In genomic region chr1:136830992-136831391, GRCm38 (mm10) we compare ENCODE assay signal across 25 mouse cellular contexts.
A peak's percentile ranks its signal among the peaks of the same experiment; 100 is the strongest.
DNase-seq lines count a peak whose midpoint lies in the region; TF ChIP-seq lines count a peak whose summit lies in the region.
"Had no signal": no experiment of that assay in that cellular context is flagged by ENCODE, and none has a peak within 500 bp of the region (broad histone marks: within the 10 kb centered on the region; RNA-seq: fewer than 3 reads in every experiment).

No protein-coding gene starts in this region.

- no peak for TF ChIP-seq POLR2A in CH12.LX (IDR thresholded peaks at IDR 0.05; ENCODE audit: low read depth, low read length)

- H3K27ac ChIP-seq in CH12.LX (ENCODE audit: insufficient read depth, low read depth): no peak overlapping the region
- H3K27ac ChIP-seq: embryonic facial prominence, embryonic 12.5 days; embryonic facial prominence, embryonic 15.5 days; heart, embryonic 15.5 days; hindbrain, embryonic 12.5 days; hindbrain, embryonic 15.5 days; intestine, embryonic 15.5 days had no signal

- no peaks in the 10 kb centered on the region for H3K27me3 ChIP-seq in CH12.LX (replicated peaks)
- H3K27me3 ChIP-seq: embryonic facial prominence, embryonic 12.5 days; embryonic facial prominence, embryonic 15.5 days; heart, embryonic 12.5 days; heart, embryonic 15.5 days; hindbrain, embryonic 12.5 days; hindbrain, embryonic 15.5 days; intestine, embryonic 15.5 days; Patski had no signal

- no peak overlapping the region for H3K4me2 ChIP-seq in CH12.LX (ENCODE audit: insufficient read depth, low read depth, poor library complexity, severe bottlenecking)
- H3K4me2 ChIP-seq: embryonic facial prominence, embryonic 12.5 days; embryonic facial prominence, embryonic 15.5 days; heart, embryonic 12.5 days; heart, embryonic 15.5 days; hindbrain, embryonic 12.5 days; hindbrain, embryonic 15.5 days; intestine, embryonic 15.5 days had no signal

- no peak overlapping the region for H3K9ac ChIP-seq in CH12.LX (ENCODE audit: insufficient read depth, low read depth)
- H3K9ac ChIP-seq: embryonic facial prominence, embryonic 12.5 days; embryonic facial prominence, embryonic 15.5 days; forebrain, postnatal 0 days; heart, embryonic 12.5 days; heart, embryonic 15.5 days; hindbrain, embryonic 12.5 days; hindbrain, embryonic 15.5 days; intestine, embryonic 15.5 days had no signal

- in situ Hi-C loops in CH12.LX (cut with MboI; ENCODE audit: low pct_ligation_motif_present, low pct_unique_long_range_greater_than_20kb, low sequenced_read_pairs): no loop called here

- intact Hi-C loops in heart, postnatal 14 days (cut with DNase I): no loop called here

- no peak for TF ChIP-seq RAD21 in CH12.LX (IDR thresholded peaks at IDR 0.05; ENCODE audit: low read depth, low read length)

- dilution Hi-C loops in CH12.LX (cut with MboI; ENCODE audit: extremely low pct_ligation_motif_present, extremely low pct_unique_long_range_greater_than_20kb, low sequenced_read_pairs): no loop called here

- TF ChIP-seq EP300 in CH12.LX (IDR thresholded peaks at IDR 0.05; ENCODE audit: low read length): peak; percentile 75

- peaks cover 7% of the 10 kb centered on the region for H3K9me3 ChIP-seq in CH12.LX (replicated peaks; ENCODE audit: low read length)
- H3K9me3 ChIP-seq: embryonic facial prominence, embryonic 12.5 days; embryonic facial prominence, embryonic 15.5 days; heart, embryonic 15.5 days; hindbrain, embryonic 12.5 days; hindbrain, embryonic 15.5 days; intestine, embryonic 15.5 days had no signal

- no peak for TF ChIP-seq CTCF in CH12.LX (conservative IDR thresholded peaks at IDR 0.05 in 1 of 2, IDR thresholded peaks at IDR 0.05 in 1 of 2; ENCODE audit: low read depth in 2 of 2, low read length in 2 of 2)

- no peaks in the 10 kb centered on the region for H3K36me3 ChIP-seq in CH12.LX (replicated peaks in 1 of 2; ENCODE audit: control insufficient read depth in 1 of 2, insufficient read depth in 1 of 2, low read length in 1 of 2)
- H3K36me3 ChIP-seq: embryonic facial prominence, embryonic 12.5 days; embryonic facial prominence, embryonic 15.5 days; G1E; heart, embryonic 12.5 days; heart, embryonic 15.5 days; hindbrain, embryonic 12.5 days; hindbrain, embryonic 15.5 days; intestine, embryonic 15.5 days had no signal

- peaks cover 9 to 36% of the 10 kb centered on the region in 2 experiments for H3K4me1 ChIP-seq in CH12.LX (ENCODE audit: control insufficient read depth in 1 of 2, insufficient read depth in 2 of 2)
- H3K4me1 ChIP-seq: hindbrain, embryonic 15.5 days; intestine, embryonic 15.5 days had no signal

- peak; percentile 87 for DNase-seq in heart, adult 11 months
- DNase-seq in heart, postnatal 14 days: no peak
- DNase-seq in A20 (ENCODE audit: low read depth, low spot score) (peak; percentile 65), CH12.LX (ENCODE audit: extremely low read depth) (peak; percentile 44)
- DNase-seq in adrenal gland, adult (ENCODE audit: inconsistent age in 2 of 2, low spot score in 1 of 2): no peak
- no peak for DNase-seq in gastrocnemius, adult 18-20 months (ENCODE audit: low spot score)
- DNase-seq: adrenal gland, adult 2 months; adrenal gland, postnatal 14 days; B cell, adult 2 months; cerebellum, adult 11 months; cerebellum, adult 2 months; cerebellum, adult 9-11 months; cerebellum, postnatal 25 days; forebrain, postnatal 0 days; gastrocnemius, postnatal 25 days; kidney, adult 18-20 months had no signal

- H3K79me2 ChIP-seq in CH12.LX (replicated peaks; ENCODE audit: control insufficient read depth, extremely low read depth, insufficient read depth, poor library complexity, severe bottlenecking): no peaks in the 10 kb centered on the region

- H3K4me3 ChIP-seq in CH12.LX (replicated peaks in 1 of 3; ENCODE audit: low read depth in 2 of 3, low read length in 2 of 3, poor library complexity in 1 of 3): no peak overlapping the region
- H3K4me3 ChIP-seq: embryonic facial prominence, embryonic 12.5 days; embryonic facial prominence, embryonic 15.5 days; heart, embryonic 12.5 days; heart, embryonic 15.5 days; hindbrain, embryonic 12.5 days; hindbrain, embryonic 15.5 days; intestine, embryonic 15.5 days had no signal

TF ChIP-seq in CH12.LX, 34 proteins besides CTCF, POLR2A, EP300 and RAD21:
- TF ChIP-seq PAX5 (IDR thresholded peaks at IDR 0.05; ENCODE audit: low read length) (no peak), TCF12 (IDR thresholded peaks at IDR 0.05; ENCODE audit: low read depth, low read length) (peak; percentile 67; the same call in 1 of the 2 replicates), GABPA (IDR thresholded peaks at IDR 0.05; ENCODE audit: insufficient replicate concordance, low read depth, low read length) (no peak), ZMIZ1 (IDR thresholded peaks at IDR 0.05; ENCODE audit: low read depth, low read length) (no peak), MAX (IDR thresholded peaks at IDR 0.05; ENCODE audit: low read length) (no peak), UBTF (IDR thresholded peaks at IDR 0.05; ENCODE audit: low read depth, low read length) (no peak), BHLHE40 (IDR thresholded peaks at IDR 0.05; ENCODE audit: low read depth, low read length) (peak; percentile 32; the same call in 1 of the 2 replicates), ZC3H11A (IDR thresholded peaks at IDR 0.05; ENCODE audit: low read depth, low read length) (no peak), E2F4 (IDR thresholded peaks at IDR 0.05; ENCODE audit: insufficient replicate concordance, low read depth, low read length) (no peak), ZKSCAN1 (IDR thresholded peaks at IDR 0.05; ENCODE audit: borderline replicate concordance, low read depth, low read length) (no peak), IRF4 (IDR thresholded peaks at IDR 0.05; ENCODE audit: low read depth, low read length) (peak; percentile 56; the same call in 1 of the 2 replicates), ZNF384 (IDR thresholded peaks at IDR 0.05; ENCODE audit: low read depth, low read length) (no peak), ELF1 (IDR thresholded peaks at IDR 0.05; ENCODE audit: low read depth, low read length) (no peak), ETS1 (conservative IDR thresholded peaks at IDR 0.05; ENCODE audit: low read depth, low read length) (peak; percentile 57), POLR2AphosphoS2 (IDR thresholded peaks at IDR 0.05; ENCODE audit: low read depth, low read length) (no peak), MXI1 (IDR thresholded peaks at IDR 0.05; ENCODE audit: low read depth, low read length) (no peak)

Comparison
In these comparisons a context has a peak if more than half of its experiments do, and no peak if none do; other contexts are left out.
1. DNase-seq: peak in heart, adult 11 months (single experiment), A20 (single experiment) and CH12.LX (single experiment); none in heart, postnatal 14 days (0 of 2), adrenal gland, adult (0 of 2) and gastrocnemius, adult 18-20 months (single experiment).